Mouse (Mus musculus): ENCODE measurements around the gene Tbc1d25. TPM values are rescaled to one million over a fixed set of nuclear protein-coding genes. Genes with fewer than 3 reads are reported as not detected.

The Tbc1d25 gene
- 1 to 10 TPM; 5.9 to 7.1 TPM for total RNA-seq (2021)

- DNase-seq: peak; percentile 85
Measured at GRCm38 (mm10) chrX:8175504-8176385, at the start of gene Tbc1d25. Gene Tbc1d25 (minus strand): TSS chrX:8176181.

GRCm38 (mm10) chrX:8223473-8223872 is 47.5 kb upstream of the Tbc1d25 start:
- DNase-seq: no peak

GRCm38 (mm10) chrX:8222678-8223421 is 46.9 kb upstream of the Tbc1d25 start:
- no peak for DNase-seq

- DNase-seq: no peak
Measured at GRCm38 (mm10) chrX:8222296-8222677, 46.3 kb upstream of the Tbc1d25 start.

- no peak for DNase-seq
Measured at GRCm38 (mm10) chrX:8219651-8220050, 43.7 kb upstream of the Tbc1d25 start.

GRCm38 (mm10) chrX:8218114-8218513 is 42.1 kb upstream of the Tbc1d25 start:
- no peak for DNase-seq

- no peak for DNase-seq
Measured at GRCm38 (mm10) chrX:8217383-8217782, 41.4 kb upstream of the Tbc1d25 start.

- DNase-seq: no peak
Measured at GRCm38 (mm10) chrX:8211490-8212207, 35.7 kb upstream of the Tbc1d25 start.

- DNase-seq: no peak
Measured at GRCm38 (mm10) chrX:8209720-8210119, 33.7 kb upstream of the Tbc1d25 start.

GRCm38 (mm10) chrX:8207224-8207623 is 31.2 kb upstream of the Tbc1d25 start:
- DNase-seq: no peak

- no peak for DNase-seq
Measured at GRCm38 (mm10) chrX:8206694-8207197, 30.8 kb upstream of the Tbc1d25 start.

GRCm38 (mm10) chrX:8206015-8206693 is 30.2 kb upstream of the Tbc1d25 start, which contains the start of gene Porcn:
Gene Porcn (minus strand): TSS chrX:8206525.
- DNase-seq: peak; percentile 81

GRCm38 (mm10) chrX:8205551-8205950 is 29.6 kb upstream of the Tbc1d25 start:
- DNase-seq: no peak

- no peak for DNase-seq
Measured at GRCm38 (mm10) chrX:8205088-8205487, 29.1 kb upstream of the Tbc1d25 start.

GRCm38 (mm10) chrX:8204076-8204475 is 28.1 kb upstream of the Tbc1d25 start:
- DNase-seq: no peak

GRCm38 (mm10) chrX:8203105-8203504 is 27.1 kb upstream of the Tbc1d25 start:
- no peak for DNase-seq

- peak; percentile 8 for DNase-seq
Measured at GRCm38 (mm10) chrX:8193419-8193723, 17.4 kb upstream of the Tbc1d25 start, which contains the start of gene Ebp. Gene Ebp (minus strand): TSS chrX:8193512.

- DNase-seq: peak; percentile 79
Measured at GRCm38 (mm10) chrX:8192640-8193418, 16.8 kb upstream of the Tbc1d25 start.

GRCm38 (mm10) chrX:8192126-8192639 is 16.2 kb upstream of the Tbc1d25 start:
- DNase-seq: no peak

- no peak for DNase-seq
Measured at GRCm38 (mm10) chrX:8182871-8183540, 7.0 kb upstream of the Tbc1d25 start.

All from heart, postnatal 4 days (tissue).